Mouse (Mus musculus) adrenal gland, adult 18-20 months (tissue): ENCODE measurements at regions not wholly inside any gene's neighbourhood (a gene's known extent, or its start where the extent isn't known, plus 50 kb on each side); places are given as distances from the start of the nearest gene placed in this dataset.

Experiments used
- DNase-seq, 2 experiments: peaks; one replicate each; pipeline ENCODE4 v3.0.0; 2021 to 2022; ENCODE audit warnings: low spot score in 2 of 2

- no peak for DNase-seq
Measured at GRCm38 (mm10) chr14:106364767-106365623, 259.0 kb downstream of the Trim52 start.

- no peak for DNase-seq
Measured at GRCm38 (mm10) chr14:106365624-106366118, 259.7 kb downstream of the Trim52 start.

- no peak for DNase-seq
Measured at GRCm38 (mm10) chr14:106373451-106373850, 267.5 kb downstream of the Trim52 start.

GRCm38 (mm10) chr14:106379645-106380044 lies 273.6 kb downstream of the Trim52 start:
- no peak for DNase-seq

GRCm38 (mm10) chr14:106387671-106388070 lies 281.7 kb downstream of the Trim52 start:
- no peak for DNase-seq

- no peak for DNase-seq
Measured at GRCm38 (mm10) chr14:106390546-106390945, 284.5 kb downstream of the Trim52 start.

GRCm38 (mm10) chr14:106393978-106394377 lies 288.0 kb downstream of the Trim52 start:
- no peak for DNase-seq

- no peak for DNase-seq
Measured at GRCm38 (mm10) chr14:106412917-106413558, 307.0 kb downstream of the Trim52 start.

GRCm38 (mm10) chr14:106424714-106425113 lies 318.7 kb downstream of the Trim52 start:
- no peak for DNase-seq

- DNase-seq = no peak
Measured at GRCm38 (mm10) chr14:106428594-106428993, 322.6 kb downstream of the Trim52 start.

- DNase-seq = peak; percentile 24 to 35
Measured at GRCm38 (mm10) chr14:106439282-106439681, 333.3 kb downstream of the Trim52 start.

GRCm38 (mm10) chr14:106489074-106489473 lies 383.1 kb downstream of the Trim52 start:
- DNase-seq = no peak

GRCm38 (mm10) chr14:106491389-106491788 lies 385.4 kb downstream of the Trim52 start:
- DNase-seq = no peak

GRCm38 (mm10) chr14:106500344-106501135 lies 394.5 kb downstream of the Trim52 start:
- DNase-seq = peak in 1 of 2 experiments; percentile 2

- no peak for DNase-seq
Measured at GRCm38 (mm10) chr14:106506921-106507320, 400.9 kb downstream of the Trim52 start.

- no peak for DNase-seq
Measured at GRCm38 (mm10) chr14:106518552-106519358, 412.8 kb downstream of the Trim52 start.

- DNase-seq = no peak
Measured at GRCm38 (mm10) chr14:106520808-106521207, 414.8 kb downstream of the Trim52 start.

- no peak for DNase-seq
Measured at GRCm38 (mm10) chr14:106550150-106550549, 444.2 kb downstream of the Trim52 start.

- no peak for DNase-seq
Measured at GRCm38 (mm10) chr14:106579281-106579680, 473.3 kb downstream of the Trim52 start.

GRCm38 (mm10) chr14:106581886-106582285 lies 475.9 kb downstream of the Trim52 start:
- no peak for DNase-seq

GRCm38 (mm10) chr14:106593352-106593751 lies 487.4 kb downstream of the Trim52 start:
- no peak for DNase-seq
